Mouse (Mus musculus): ENCODE results near the gene Ccl8. TPM values are rescaled to one million over a fixed set of nuclear protein-coding genes. Genes with fewer than 3 reads are reported as not detected.

Ccl8 gene
- polyA plus RNA-seq, 1 experiment from 2014 or later, result not detected

DNA sequence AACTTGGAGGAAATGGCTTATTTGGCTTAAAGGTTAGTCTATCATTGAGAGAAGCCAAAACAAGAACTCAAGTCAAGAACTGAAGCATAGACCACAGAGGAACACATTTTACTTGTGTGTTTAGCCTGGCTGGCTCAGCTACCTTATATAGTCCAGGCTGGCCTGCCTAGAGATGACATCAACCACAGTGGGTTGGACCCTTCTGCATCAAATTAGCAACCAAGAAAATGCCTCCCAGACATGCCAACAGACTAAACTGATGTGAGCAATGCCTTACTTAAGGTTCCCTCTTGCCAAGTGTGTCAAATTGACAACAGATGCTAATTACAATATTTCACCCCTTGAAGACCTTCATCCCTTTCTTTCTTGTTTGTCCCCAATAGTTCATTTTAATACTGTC is 5.4 kb upstream of the Ccl8 start:
- no peak for ATAC-seq (ENCODE audit: low FRiP score)
- Histone ChIP-seq H3K4me1 (replicated peaks) (no peaks in the 10 kb centered on the region), H3K27ac (no peak overlapping the region), H3K9me3 (no peaks in the 10 kb centered on the region), H3K36me3 (no peaks in the 10 kb centered on the region), H3K4me2 (no peak overlapping the region), H3K9ac (no peak overlapping the region), H3K4me3 (no peak overlapping the region), H3K27me3 (no peaks in the 10 kb centered on the region)

DNA sequence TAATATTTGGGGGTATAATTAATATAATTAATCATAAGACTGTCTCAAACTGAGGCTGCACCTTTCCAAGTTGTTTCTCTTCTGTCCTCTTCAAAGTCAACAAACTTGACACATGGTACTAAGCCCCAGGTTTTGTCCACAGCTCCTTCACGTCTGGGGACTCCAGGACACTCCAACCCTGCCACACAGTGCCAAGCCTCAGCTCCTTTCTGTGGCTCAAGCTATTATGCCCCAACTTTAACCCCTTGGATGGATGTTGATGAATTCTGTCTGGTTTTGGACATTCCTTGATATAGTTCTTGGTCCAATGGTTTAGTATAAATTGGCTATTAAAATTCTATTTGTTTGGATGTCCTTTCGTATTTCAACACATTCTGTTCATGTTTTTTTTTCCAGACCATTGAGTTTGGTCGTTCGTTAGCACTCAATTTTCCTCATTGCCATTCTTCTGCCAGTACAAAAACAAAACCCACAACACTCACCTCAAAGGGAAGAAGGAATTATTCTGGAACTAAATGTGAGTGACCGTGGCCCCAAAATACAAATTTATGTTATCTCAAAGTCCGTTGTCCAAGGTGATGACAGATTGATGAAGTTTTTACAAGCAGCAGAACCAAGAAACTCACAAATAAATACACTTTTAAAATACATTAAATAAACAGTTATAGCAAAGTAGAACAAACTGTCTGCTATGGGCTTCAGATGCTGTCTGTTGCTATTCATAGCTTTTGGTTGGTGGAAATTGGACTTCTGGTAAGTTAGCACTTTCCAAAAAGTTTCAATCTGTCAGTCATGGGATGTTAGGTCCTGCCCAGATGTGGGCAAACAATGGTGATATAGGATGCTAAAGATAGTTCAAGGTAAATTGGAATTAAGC is 4.4 kb upstream of the Ccl8 start:
- no peak overlapping the region for H3K9ac ChIP-seq
- no peaks in the 10 kb centered on the region for H3K4me1 ChIP-seq (replicated peaks)
- H3K9me3 ChIP-seq, result no peaks in the 10 kb centered on the region
- 75% methylated on average over 6 of the region's 6 CpGs for WGBS
- no peak overlapping the region for H3K4me3 ChIP-seq
- H3K27ac ChIP-seq, result no peak overlapping the region
- no peak overlapping the region for H3K4me2 ChIP-seq
- no peak for ATAC-seq (ENCODE audit: low FRiP score)
- H3K36me3 ChIP-seq, result no peaks in the 10 kb centered on the region
- no peaks in the 10 kb centered on the region for H3K27me3 ChIP-seq

DNA sequence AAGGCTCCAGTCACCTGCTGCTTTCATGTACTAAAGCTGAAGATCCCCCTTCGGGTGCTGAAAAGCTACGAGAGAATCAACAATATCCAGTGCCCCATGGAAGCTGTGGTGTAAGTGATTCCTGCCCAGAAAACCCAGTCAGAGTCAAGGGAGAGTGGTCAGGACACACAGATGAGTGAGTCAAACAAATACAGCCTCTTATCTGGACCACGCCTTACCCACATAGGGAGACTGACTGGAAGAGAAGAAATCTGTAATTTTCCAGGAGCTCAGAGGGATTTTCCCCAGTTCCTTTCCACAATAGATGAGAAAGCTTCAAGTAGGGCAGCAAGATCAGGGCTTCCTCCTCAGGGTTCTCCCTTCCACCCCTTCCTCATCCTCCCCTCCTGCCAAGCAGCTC is 1.1 kb downstream of the Ccl8 start:
- H3K9ac ChIP-seq, result no peak overlapping the region
- H3K4me1 ChIP-seq (replicated peaks), result no peaks in the 10 kb centered on the region
- WGBS, result 89% methylated on average over 3 of the region's 3 CpGs
- H3K27ac ChIP-seq, result no peak overlapping the region
- no peak overlapping the region for H3K4me3 ChIP-seq
- no peaks in the 10 kb centered on the region for H3K27me3 ChIP-seq
- H3K36me3 ChIP-seq, result no peaks in the 10 kb centered on the region
- H3K4me2 ChIP-seq, result no peak overlapping the region
- ATAC-seq (ENCODE audit: low FRiP score), result no peak
- no peaks in the 10 kb centered on the region for H3K9me3 ChIP-seq

DNA sequence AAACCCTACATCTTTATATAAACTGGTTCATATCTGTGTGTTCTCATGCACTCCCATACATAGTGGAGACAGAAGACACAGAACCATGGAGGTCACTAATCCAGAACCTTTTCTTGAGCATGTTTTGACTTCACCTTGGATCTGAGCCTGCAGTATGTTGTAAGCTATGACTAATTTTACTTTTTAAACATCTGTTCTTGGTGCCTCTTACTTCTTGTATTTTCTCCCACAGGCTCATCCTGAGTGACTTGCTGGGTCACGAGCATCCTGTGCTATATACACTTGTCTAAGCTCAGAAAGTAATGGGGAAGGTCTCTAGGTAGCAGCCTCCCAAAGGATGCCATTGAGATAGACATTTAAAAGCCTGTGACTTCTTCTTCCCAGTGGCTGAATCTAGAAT is 18.0 kb downstream of the Ccl8 start:
- no peak for ATAC-seq (ENCODE audit: low FRiP score)
- Histone ChIP-seq H3K36me3 (no peaks in the 10 kb centered on the region), H3K9me3 (no peaks in the 10 kb centered on the region), H3K4me3 (no peak overlapping the region), H3K9ac (no peak overlapping the region), H3K4me1 (replicated peaks) (no peaks in the 10 kb centered on the region), H3K27me3 (no peaks in the 10 kb centered on the region), H3K27ac (no peak overlapping the region), H3K4me2 (no peak overlapping the region)
- 81% methylated on average over 1 of the region's 1 CpGs for WGBS

DNA sequence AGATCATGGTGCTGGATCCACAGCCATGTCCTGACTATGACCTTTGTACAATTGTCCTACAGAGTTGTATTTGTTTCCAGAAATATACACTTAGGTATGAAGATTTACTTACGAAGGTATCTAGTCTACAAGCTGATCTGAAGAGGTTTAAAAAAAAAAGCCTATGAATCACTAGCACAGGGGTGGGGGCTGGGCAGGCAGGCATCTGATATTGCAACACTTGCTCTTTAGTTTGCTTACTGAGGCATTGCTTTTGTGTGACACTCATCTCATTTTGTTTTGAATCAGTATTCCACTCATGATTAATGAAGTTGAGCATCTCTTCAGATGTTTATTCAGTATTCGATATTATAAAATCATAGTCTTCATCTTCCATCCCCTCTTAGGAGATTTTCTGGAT is 21.2 kb downstream of the Ccl8 start:
- 84% methylated on average over 2 of the region's 2 CpGs for WGBS
- H3K27ac ChIP-seq, result no peak overlapping the region
- H3K9ac ChIP-seq, result no peak overlapping the region
- H3K4me3 ChIP-seq, result no peak overlapping the region
- H3K4me2 ChIP-seq, result no peak overlapping the region
- H3K36me3 ChIP-seq, result no peaks in the 10 kb centered on the region
- H3K9me3 ChIP-seq, result no peaks in the 10 kb centered on the region
- H3K4me1 ChIP-seq (replicated peaks), result no peaks in the 10 kb centered on the region
- H3K27me3 ChIP-seq, result no peaks in the 10 kb centered on the region
- no peak for ATAC-seq (ENCODE audit: low FRiP score)

DNA sequence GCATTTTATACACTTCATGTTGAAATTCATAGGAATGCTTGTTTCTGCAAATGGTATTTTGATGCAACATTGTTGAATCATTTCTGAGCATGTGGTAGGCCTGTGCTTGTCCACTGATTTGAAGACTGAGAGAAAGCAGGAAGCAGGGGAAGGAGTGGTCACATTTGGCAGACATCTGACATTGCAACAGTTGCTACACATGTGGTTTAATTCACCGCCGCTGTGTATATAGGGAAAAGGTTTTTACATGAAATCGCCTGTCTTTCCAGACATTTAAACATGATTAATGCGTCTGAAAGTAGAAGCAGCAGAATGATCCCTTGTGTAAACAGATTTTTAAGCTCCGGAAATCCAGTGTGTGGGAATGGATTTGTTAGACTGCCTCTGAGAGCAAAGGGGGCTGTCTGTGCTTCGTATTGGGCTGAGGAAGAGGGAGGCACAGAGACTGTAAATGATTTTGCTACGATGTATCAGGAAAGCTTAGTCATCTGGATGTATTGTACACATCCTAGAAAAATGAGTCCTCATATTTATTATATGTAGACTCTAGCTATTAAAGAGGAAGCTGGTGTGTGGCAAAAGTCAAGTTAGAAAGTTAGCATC is 24.6 kb downstream of the Ccl8 start:
- no peak overlapping the region for H3K27ac ChIP-seq
- H3K27me3 ChIP-seq, result no peaks in the 10 kb centered on the region
- 70% methylated on average over 7 of the region's 7 CpGs for WGBS
- H3K4me3 ChIP-seq, result no peak overlapping the region
- no peak for ATAC-seq (ENCODE audit: low FRiP score)
- H3K4me1 ChIP-seq (replicated peaks), result no peaks in the 10 kb centered on the region
- H3K9ac ChIP-seq, result no peak overlapping the region
- H3K4me2 ChIP-seq, result no peak overlapping the region
- no peaks in the 10 kb centered on the region for H3K36me3 ChIP-seq
- no peaks in the 10 kb centered on the region for H3K9me3 ChIP-seq

DNA sequence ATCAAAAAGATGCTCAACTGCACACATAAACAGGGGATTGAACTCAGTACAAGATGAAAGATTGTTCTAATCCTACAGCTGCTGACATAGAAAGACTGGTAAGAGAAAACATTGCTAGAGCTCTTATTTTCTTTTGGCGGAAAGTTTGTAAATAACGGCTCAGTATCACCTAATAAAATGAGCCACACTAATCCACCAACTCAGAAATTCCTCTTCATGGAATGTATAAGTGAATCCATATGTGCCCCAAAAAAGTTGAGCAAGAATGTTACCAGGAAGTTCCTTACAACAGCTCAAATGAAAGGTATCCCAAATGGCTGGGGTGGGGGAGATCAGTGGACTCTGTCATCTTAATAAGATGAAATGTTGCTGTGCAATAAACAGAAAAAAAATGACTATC is 44.1 kb downstream of the Ccl8 start:
- Histone ChIP-seq H3K36me3 (no peaks in the 10 kb centered on the region), H3K4me1 (replicated peaks) (no peaks in the 10 kb centered on the region), H3K9me3 (no peaks in the 10 kb centered on the region), H3K4me3 (no peak overlapping the region), H3K27me3 (no peaks in the 10 kb centered on the region), H3K9ac (no peak overlapping the region), H3K4me2 (no peak overlapping the region), H3K27ac (no peak overlapping the region)
- 95% methylated on average over 2 of the region's 2 CpGs for WGBS
- no peak for ATAC-seq (ENCODE audit: low FRiP score)

DNA sequence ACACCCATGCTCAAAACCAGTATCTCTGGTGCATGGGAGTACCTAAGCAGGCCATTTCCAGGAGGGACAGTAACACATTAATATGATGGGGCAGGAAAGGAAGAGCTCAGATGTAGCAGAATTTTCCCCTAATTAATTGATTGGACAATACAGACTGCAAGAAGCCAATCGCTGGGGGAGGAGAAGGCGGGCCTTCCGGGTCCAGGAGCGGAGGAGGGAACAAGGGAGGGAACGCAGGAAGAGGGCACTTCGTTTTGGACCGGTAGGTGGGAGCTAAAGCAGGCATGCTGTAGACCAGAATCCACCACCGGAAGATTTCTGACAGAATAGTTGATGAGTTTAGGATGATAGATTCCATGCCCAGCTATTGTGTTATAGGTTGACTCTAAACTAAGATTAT is 48.3 kb downstream of the Ccl8 start:
- Histone ChIP-seq H3K4me2 (no peak overlapping the region), H3K27me3 (no peaks in the 10 kb centered on the region), H3K4me1 (replicated peaks) (no peaks in the 10 kb centered on the region), H3K27ac (no peak overlapping the region), H3K9ac (no peak overlapping the region), H3K9me3 (no peaks in the 10 kb centered on the region), H3K36me3 (no peaks in the 10 kb centered on the region), H3K4me3 (no peak overlapping the region)
- no peak for ATAC-seq (ENCODE audit: low FRiP score)
- 71% methylated on average over 8 of the region's 8 CpGs for WGBS

Other genes starting within 250 kb of the Ccl8 start
- 7.0 and 7.7 TPM in 2 replicates for gene Asic2, start 146.7 kb upstream of the Ccl8 start, polyA plus RNA-seq (2015; fragmentation: Nextera tagmentation; extraction: Ambion mirVana)
- 1.1 and 1.4 TPM in 2 replicates for gene Ccl2, start 79.6 kb upstream of the Ccl8 start, polyA plus RNA-seq (2015; fragmentation: Nextera tagmentation; extraction: Ambion mirVana)
- gene Gm17268, start 76.6 kb upstream of the Ccl8 start, polyA plus RNA-seq (2015; fragmentation: Nextera tagmentation; extraction: Ambion mirVana), result not detected in 2 replicates
- gene Ccl7, start 69.5 kb upstream of the Ccl8 start, polyA plus RNA-seq (2015; fragmentation: Nextera tagmentation; extraction: Ambion mirVana), result 0.57 and 1.0 TPM in 2 replicates
- gene Ccl11, start 57.4 kb upstream of the Ccl8 start, polyA plus RNA-seq (2015; fragmentation: Nextera tagmentation; extraction: Ambion mirVana), result 0.16 and 0.48 TPM in 2 replicates
- 1.1 and 2.0 TPM in 2 replicates for gene Ccl12, start 13.3 kb upstream of the Ccl8 start, polyA plus RNA-seq (2015; fragmentation: Nextera tagmentation; extraction: Ambion mirVana)
- gene Ccl1, start 190.5 kb downstream of the Ccl8 start, polyA plus RNA-seq (2015; fragmentation: Nextera tagmentation; extraction: Ambion mirVana), result 0.48 and 0.71 TPM in 2 replicates

Data from hindbrain, embryonic 13.5 days (tissue).